Mouse (Mus musculus): Measurements from ENCODE around the gene Gm20388.
A peak's percentile ranks its signal among the peaks of the same experiment; 100 is the strongest.

Gm20388 gene

GRCm38 (mm10) chr8:124303211-124303902 lies 4392.7 kb downstream of the Gm20388 start:
- no peak for DNase-seq (ENCODE audit: low spot score)

GRCm38 (mm10) chr8:124304141-124304540 lies 4393.5 kb downstream of the Gm20388 start:
- DNase-seq (ENCODE audit: low spot score): no peak

- DNase-seq (ENCODE audit: low spot score): no peak
These were observed 4395.9 kb downstream of the Gm20388 start for GRCm38 (mm10) chr8:124306574-124306973.

- DNase-seq (ENCODE audit: low spot score): no peak
These were observed 4397.1 kb downstream of the Gm20388 start for GRCm38 (mm10) chr8:124307700-124308099.

GRCm38 (mm10) chr8:124310509-124310908 lies 4399.9 kb downstream of the Gm20388 start:
- DNase-seq (ENCODE audit: low spot score): no peak

GRCm38 (mm10) chr8:124311111-124311510 lies 4400.5 kb downstream of the Gm20388 start:
- DNase-seq (ENCODE audit: low spot score): no peak

GRCm38 (mm10) chr8:124311723-124312122 lies 4401.1 kb downstream of the Gm20388 start:
- no peak for DNase-seq (ENCODE audit: low spot score)

GRCm38 (mm10) chr8:124312228-124312627 lies 4401.6 kb downstream of the Gm20388 start:
- no peak for DNase-seq (ENCODE audit: low spot score)

- DNase-seq (ENCODE audit: low spot score): no peak
These were observed 4404.2 kb downstream of the Gm20388 start for GRCm38 (mm10) chr8:124314803-124315202.

GRCm38 (mm10) chr8:124316466-124317136 lies 4406.0 kb downstream of the Gm20388 start:
- peak; percentile 54 for DNase-seq (ENCODE audit: low spot score)

GRCm38 (mm10) chr8:124317191-124317682 lies 4406.6 kb downstream of the Gm20388 start:
- peak; percentile 30 for DNase-seq (ENCODE audit: low spot score)

- DNase-seq (ENCODE audit: low spot score): no peak
These were observed 4407.2 kb downstream of the Gm20388 start for GRCm38 (mm10) chr8:124317821-124318220.

GRCm38 (mm10) chr8:124318612-124319315 lies 4408.1 kb downstream of the Gm20388 start:
- DNase-seq (ENCODE audit: low spot score): peak; percentile 17

- DNase-seq (ENCODE audit: low spot score): no peak
These were observed 4408.6 kb downstream of the Gm20388 start for GRCm38 (mm10) chr8:124319316-124319652.

GRCm38 (mm10) chr8:124321227-124321840 lies 4410.7 kb downstream of the Gm20388 start:
- no peak for DNase-seq (ENCODE audit: low spot score)

GRCm38 (mm10) chr8:124323356-124323755 lies 4412.7 kb downstream of the Gm20388 start:
- no peak for DNase-seq (ENCODE audit: low spot score)

- no peak for DNase-seq (ENCODE audit: low spot score)
These were observed 4417.6 kb downstream of the Gm20388 start for GRCm38 (mm10) chr8:124328259-124328658.

GRCm38 (mm10) chr8:124329690-124330089 lies 4419.0 kb downstream of the Gm20388 start:
- no peak for DNase-seq (ENCODE audit: low spot score)

- no peak for DNase-seq (ENCODE audit: low spot score)
These were observed 4419.8 kb downstream of the Gm20388 start for GRCm38 (mm10) chr8:124330433-124330832.

GRCm38 (mm10) chr8:124331094-124331493 lies 4420.5 kb downstream of the Gm20388 start:
- DNase-seq (ENCODE audit: low spot score): no peak

GRCm38 (mm10) chr8:124331706-124332105 lies 4421.1 kb downstream of the Gm20388 start:
- no peak for DNase-seq (ENCODE audit: low spot score)

- DNase-seq (ENCODE audit: low spot score): no peak
These were observed 4425.7 kb downstream of the Gm20388 start for GRCm38 (mm10) chr8:124336302-124336701.

Data from adipocyte (in vitro differentiated cells).